Mouse (Mus musculus): ENCODE results near the gene Sult6b2.

Gene Sult6b2

GRCm38 (mm10) chr6:142776935-142777334 lies 27.4 kb downstream of the Sult6b2 start:
- DNase-seq = no peak

GRCm38 (mm10) chr6:142773566-142773965 lies 30.7 kb downstream of the Sult6b2 start:
- no peak for DNase-seq

GRCm38 (mm10) chr6:142771643-142772042 lies 32.7 kb downstream of the Sult6b2 start:
- DNase-seq = no peak

DNA sequence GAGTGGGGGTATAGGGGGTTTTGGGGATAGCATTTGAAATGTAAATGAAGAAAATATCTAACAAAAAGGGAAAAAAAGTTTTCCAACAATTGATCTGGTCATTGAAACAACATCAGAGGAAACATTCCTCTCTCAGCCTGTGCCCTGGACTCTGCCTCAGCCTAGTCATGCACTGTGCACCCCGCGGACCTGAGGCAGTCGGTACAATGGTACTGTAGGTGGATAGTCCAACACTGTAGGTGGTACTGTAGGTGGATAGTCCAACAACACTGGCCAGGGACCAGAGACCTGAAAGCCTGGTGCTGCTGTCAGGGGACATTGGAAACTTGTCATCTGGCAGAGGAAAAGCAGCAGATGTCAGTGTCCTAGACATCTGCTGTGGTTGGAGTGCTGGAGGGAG lies 34.4 kb downstream of the Sult6b2 start:
- DNase-seq = no peak

GRCm38 (mm10) chr6:142767305-142767704 lies 37.0 kb downstream of the Sult6b2 start:
- no peak for DNase-seq

DNA sequence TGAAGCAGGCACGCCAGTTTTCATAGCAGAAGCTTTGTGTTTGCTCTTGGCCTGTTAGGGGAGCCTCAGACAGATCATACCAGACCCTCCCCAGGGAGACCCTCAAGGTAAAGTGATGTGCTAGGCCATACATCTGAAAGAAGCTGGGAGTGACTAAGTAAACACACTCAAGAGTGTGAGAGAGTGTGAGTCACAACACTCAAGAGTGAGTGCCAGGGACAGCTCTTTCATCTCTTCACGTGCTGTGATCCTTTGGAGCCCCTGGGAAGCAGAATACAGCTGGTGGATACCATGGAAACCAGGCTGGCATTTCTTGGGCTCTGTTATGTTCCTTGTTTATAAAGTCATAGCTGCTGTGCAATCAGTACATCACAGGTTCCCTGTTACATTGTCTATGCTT lies 39.4 kb downstream of the Sult6b2 start:
- no peak for DNase-seq

GRCm38 (mm10) chr6:142759633-142760032 lies 44.7 kb downstream of the Sult6b2 start:
- DNase-seq = no peak

DNA sequence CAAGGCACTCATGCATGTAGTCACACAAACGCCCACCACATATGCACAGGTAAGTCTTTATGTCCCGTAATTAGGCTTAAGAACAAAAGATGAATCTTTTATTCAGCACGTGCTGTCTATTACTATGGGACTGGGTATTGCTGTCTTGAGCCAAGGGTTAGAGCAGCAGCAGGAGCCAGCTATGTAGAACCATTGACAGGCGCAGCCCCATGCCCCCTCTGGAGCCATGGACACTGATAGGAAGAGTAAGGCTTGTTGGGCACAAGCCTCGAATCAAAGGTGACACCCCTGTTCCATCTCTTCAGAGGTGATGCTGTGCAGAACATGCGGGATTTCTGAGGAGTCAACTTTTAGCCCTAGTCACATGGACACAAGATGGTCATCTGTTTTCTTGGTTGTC lies 45.7 kb downstream of the Sult6b2 start:
- no peak for DNase-seq

DNA sequence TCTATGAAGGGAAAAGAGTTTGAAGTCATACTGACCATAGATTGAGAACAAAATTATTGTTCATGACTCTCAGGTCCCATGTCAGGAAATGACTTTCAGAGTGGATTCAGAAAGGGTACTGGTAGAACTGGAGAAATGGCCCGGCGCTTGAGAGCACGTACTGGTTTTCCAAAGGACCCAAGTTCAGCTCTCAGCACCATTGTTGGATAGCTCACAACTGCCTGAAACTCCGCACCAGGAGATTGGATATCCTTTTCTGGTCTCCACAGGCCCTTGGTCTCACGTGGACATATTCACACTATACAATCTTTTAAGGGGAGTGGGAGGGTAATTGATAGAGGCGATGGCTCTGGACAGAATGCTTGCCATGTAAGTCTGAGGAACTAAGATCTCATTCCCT lies 46.3 kb downstream of the Sult6b2 start:
- DNase-seq = no peak

GRCm38 (mm10) chr6:142757334-142757965 lies 46.9 kb downstream of the Sult6b2 start:
- DNase-seq = no peak

GRCm38 (mm10) chr6:142756507-142757333 lies 47.6 kb downstream of the Sult6b2 start, which contains the start of gene Cmas:
Gene Cmas (plus strand): TSS chr6:142756686.
- peak; percentile 88 for DNase-seq

DNA sequence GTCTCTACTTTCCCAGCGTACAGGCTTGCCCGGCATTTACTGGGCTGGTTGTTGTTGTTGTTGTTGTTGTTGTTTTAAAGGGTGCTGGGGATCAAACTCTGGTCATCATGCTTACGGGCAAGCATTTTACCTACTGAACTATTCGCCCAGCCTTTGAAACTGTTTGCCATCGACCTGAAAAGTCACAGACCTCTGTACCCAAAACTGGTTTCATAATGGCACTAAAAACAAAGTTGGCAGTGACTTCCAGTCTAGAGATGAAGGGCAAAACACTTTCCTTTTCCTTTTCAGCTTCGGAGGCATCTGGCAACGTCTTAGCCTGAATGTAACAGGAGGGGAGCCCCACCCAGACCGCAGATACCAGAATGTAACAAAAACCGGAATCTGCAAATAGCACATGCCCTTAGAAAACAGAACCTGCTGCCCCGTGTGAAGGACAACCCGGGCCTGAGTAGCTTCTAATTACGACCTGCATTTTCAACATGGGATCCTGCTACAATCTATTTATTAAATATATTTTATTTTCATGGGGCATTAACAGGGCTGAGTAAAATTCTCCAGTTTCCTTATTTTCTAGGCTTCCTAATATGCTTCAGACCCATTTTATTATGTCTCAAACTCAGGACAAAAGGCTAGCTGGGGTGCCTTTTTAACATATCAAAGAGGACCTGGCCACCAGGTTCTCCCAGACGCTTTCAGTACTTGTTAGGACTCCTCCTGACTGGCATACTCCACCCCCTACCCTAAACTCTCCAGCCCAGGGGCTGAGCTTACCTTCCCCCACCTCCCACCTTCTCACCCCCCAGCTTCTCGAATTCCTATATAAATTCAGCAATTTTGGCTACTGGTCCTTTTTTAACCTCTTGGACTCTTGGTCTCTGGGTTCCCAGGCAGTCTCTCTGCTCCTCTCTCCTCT lies 51.7 kb downstream of the Sult6b2 start:
- no peak for DNase-seq

- no peak for DNase-seq
Observed at GRCm38 (mm10) chr6:142751365-142751764, 52.9 kb downstream of the Sult6b2 start.

- DNase-seq = peak; percentile 31
Observed at GRCm38 (mm10) chr6:142748057-142748708, 56.1 kb downstream of the Sult6b2 start.

DNA sequence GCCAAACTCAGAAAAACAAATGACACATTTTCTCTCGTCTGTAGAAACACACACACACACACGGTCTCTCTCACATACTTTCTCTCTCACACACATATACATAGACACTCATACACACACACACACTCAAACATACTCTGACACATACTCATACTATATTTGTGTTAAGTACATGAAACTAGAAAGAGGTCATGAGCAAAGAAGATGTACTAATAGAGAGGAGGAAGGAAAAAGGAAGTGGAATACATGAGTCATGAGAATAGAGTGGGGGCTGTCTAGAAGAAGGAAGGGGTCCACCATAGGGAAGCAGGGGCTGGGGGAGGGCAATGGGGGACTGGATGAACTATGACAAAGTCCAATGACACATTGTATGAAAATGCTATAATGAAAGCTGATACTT lies 57.1 kb downstream of the Sult6b2 start:
- DNase-seq = no peak

GRCm38 (mm10) chr6:142746765-142747164 lies 57.5 kb downstream of the Sult6b2 start:
- DNase-seq = peak; percentile 15

DNA sequence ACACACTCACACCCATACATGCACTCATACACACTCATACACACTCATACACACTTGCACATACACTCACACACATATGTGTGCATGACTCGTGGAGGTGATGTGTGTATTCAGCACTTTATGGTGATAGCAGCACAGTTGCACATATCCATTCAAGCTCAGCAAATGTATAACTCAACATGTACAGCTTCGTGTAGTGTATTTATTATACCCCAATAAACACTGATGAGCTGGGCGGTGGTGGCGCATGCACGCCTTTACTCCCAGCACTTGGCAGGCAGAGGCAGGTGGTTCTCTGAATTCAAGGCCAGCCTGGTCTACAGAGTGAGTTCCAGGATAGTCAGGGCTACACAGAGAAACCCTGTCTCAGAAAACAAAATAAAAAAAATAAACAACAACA lies 58.8 kb downstream of the Sult6b2 start:
- no peak for DNase-seq

DNA sequence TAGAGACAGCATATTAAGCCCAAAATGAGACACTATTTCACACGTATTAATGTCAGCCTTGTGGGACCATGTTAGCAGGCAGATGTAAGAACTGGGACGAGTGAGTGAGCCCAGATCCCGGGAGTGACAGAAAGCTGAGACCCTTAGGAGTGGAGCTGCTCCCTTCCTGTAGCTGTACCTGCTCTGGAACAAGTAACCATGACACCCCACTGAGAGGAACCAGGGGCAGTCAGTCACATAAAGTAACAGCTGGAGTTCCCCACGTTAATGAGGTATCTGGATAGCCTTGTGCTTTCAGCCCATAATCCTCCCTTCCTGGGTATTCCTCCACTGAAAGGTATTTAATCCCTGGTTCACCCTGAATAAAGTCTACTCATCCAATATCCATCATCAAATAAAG lies 61.1 kb downstream of the Sult6b2 start:
- no peak for DNase-seq

DNA sequence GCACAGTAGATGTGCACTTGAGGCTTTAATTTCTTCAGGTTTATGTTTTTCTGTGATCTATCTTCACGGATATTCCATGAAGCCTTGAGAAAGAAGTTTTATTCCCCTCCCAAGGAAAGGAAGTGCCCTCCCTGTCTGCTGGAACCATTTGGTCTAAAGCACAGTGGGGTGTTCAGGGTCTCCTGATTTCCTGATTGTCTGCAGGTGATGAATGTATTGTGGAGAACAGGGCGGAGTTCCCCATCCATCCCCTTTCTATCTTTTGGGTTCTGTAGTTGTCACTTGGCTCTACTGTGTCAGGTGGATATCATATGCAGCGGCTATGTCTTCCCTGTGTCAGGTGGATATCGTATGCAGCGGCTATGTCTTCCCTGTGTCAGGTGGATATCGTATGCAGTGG lies 62.5 kb downstream of the Sult6b2 start:
- DNase-seq = no peak

- no peak for DNase-seq
Observed at GRCm38 (mm10) chr6:142738637-142739036, 65.7 kb downstream of the Sult6b2 start.

DNA sequence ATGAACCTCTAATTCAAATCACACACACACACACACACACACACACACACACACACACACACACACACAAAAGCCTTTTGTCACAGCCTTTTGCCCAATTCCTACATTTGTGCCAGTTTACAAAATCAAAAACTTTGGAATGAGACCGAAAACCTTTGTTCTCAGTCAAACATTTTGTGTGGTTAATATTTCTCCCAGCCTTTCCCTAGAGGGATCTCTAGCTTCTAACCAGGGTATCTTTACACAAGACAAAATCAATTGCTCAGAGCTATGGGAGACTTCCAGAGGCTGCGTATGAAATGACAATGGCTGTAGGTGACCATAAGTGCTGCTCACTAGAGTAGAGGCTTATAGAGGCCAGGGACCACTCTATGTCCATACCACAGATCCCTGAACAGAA lies 66.1 kb downstream of the Sult6b2 start:
- DNase-seq = no peak

DNA sequence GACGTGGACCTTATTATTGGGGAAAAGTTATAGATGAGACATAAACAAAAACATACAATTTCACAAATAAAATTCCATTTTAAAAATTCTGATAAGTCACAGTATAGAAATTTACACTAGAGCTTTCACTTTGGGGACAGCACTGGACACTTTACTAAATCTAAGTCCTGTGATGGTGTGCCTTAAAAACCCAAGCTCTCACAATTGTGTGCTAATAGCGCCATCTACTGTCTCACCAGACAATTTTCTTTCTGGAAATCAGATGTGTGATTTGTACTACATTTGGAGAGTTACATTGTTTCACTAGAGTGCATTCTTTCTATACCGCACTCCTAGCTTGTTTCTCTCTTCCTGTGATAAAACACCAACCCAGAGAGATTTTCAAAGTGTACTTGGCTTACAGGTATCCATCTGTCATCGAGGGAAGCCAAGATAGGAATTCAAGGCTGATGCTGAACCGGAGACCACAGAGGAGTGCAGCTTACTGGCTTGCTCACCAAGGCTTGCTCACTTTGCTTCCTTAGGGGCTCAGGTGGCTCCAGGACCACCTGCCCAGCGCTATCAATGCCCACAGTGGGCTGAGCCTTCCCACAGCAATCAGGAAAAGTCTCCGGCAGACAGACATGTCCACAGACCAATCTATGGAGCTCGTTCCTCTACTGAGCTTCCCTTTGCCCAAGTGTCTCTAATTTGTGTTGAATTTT lies 68.8 kb downstream of the Sult6b2 start:
- peak; percentile 44 for DNase-seq
